Mouse (Mus musculus): ENCODE data around the gene Mpeg1. TPM values are rescaled to one million over a fixed set of nuclear protein-coding genes. Genes with fewer than 3 reads are reported as not detected.

The Mpeg1 gene
- total and polyA plus RNA-seq, 2 experiments from 2014 or later = 0.88 to 2.7 TPM

DNA sequence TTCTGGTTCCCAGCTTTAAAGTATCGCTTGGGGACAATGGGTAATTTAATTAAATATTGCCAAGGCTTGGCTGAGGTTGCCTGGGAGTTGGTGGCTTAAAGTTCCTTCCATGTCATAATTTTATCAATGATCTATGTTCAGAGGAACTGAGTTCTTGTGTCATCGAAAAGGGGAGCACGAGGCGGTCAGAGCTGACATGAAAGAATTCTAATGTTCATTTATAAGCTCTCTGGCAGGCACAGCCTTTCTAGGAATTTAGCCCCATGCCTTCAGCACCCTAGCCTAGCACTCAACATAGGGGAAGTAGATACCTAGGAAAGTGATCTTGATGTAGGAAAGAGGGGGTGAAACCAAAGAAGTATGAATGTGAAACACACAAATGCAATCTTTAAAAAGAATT is 37.7 kb downstream of the Mpeg1 start:
- Histone ChIP-seq H3K27ac (ENCODE audit: low read depth, low read length) (peak overlapping the region; percentile 8; the same call in 1 of the 2 replicates), H3K9me3 (ENCODE audit: low read length) (no peaks in the 10 kb centered on the region), H3K36me3 (ENCODE audit: insufficient read depth, low read length) (peaks cover 5% of the 10 kb centered on the region; the same call in 1 of the 2 replicates), H3K4me3 (ENCODE audit: low read depth, low read length) (no peak overlapping the region), H3K4me1 (ENCODE audit: insufficient read depth, low read length) (peaks cover 16% of the 10 kb centered on the region), H3K9ac (replicated peaks; ENCODE audit: low read length, poor library complexity, severe bottlenecking) (no peak overlapping the region), H3K4me2 (ENCODE audit: low read depth, low read length, poor library complexity, severe bottlenecking) (peak overlapping the region; percentile 87), H3K27me3 (ENCODE audit: insufficient read depth, low read length) (no peaks in the 10 kb centered on the region)
- 42% methylated on average over 4 of the region's 4 CpGs for WGBS
- no peak for TF ChIP-seq CTCF (IDR thresholded peaks at IDR 0.05)
- DNase-seq (ENCODE audit: low spot score) (no peak), ATAC-seq (ENCODE audit: low FRiP score) (no peak)

DNA sequence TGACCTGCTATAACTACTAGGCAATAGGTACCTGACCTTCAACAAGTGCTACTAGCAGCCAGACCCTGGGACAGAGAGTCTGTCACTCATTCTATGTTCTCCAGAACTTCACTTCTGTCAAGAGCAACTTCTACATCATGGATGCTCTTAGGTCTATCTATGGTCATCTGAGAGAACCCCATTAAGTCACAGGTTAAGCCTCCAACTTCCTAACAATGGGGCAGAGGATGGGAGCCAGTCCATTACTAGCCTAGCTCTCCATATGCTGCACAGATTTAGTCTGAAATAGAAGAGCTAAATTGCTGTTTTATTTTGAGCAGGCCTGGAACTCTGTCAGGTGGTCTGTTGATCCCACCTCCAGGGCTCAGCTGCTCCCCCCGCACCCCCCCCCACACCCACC is 38.4 kb downstream of the Mpeg1 start:
- ATAC-seq (ENCODE audit: low FRiP score) (no peak), DNase-seq (ENCODE audit: low spot score) (no peak)
- Histone ChIP-seq H3K4me2 (ENCODE audit: low read depth, low read length, poor library complexity, severe bottlenecking) (peak overlapping the region; percentile 87), H3K4me1 (ENCODE audit: insufficient read depth, low read length) (peaks cover 11% of the 10 kb centered on the region; the same call in 1 of the 2 replicates), H3K36me3 (ENCODE audit: insufficient read depth, low read length) (peaks cover 5% of the 10 kb centered on the region; the same call in 1 of the 2 replicates), H3K9me3 (ENCODE audit: low read length) (no peaks in the 10 kb centered on the region), H3K27ac (ENCODE audit: low read depth, low read length) (peak overlapping the region; percentile 8; the same call in 1 of the 2 replicates), H3K4me3 (ENCODE audit: low read depth, low read length) (peak overlapping the region; percentile 99), H3K27me3 (ENCODE audit: insufficient read depth, low read length) (no peaks in the 10 kb centered on the region), H3K9ac (replicated peaks; ENCODE audit: low read length, poor library complexity, severe bottlenecking) (no peak overlapping the region)
- 23% methylated on average over 1 of the region's 1 CpGs for WGBS
- TF ChIP-seq CTCF (IDR thresholded peaks at IDR 0.05) = no peak

DNA sequence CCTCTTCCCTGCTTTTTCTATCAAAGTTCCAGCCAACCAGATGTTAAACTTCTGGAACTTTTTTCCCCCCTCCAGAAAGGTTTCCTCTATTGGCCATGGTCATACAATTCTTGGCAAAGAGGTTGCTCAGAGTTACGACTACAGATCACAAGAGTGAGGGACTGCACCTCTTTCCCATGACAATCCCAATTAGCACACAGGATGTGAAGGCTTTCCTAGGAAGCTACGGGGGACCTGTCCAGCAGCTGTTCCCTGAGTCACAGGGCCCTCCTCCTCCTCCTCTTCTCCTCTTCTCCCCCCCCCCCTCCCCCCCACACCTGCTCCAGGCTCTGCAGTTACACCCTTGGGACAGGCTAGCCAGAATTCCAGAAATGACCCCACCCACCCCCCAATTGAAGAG is 38.9 kb downstream of the Mpeg1 start:
- Histone ChIP-seq H3K9ac (replicated peaks; ENCODE audit: low read length, poor library complexity, severe bottlenecking) (peak overlapping the region; percentile 94), H3K9me3 (ENCODE audit: low read length) (no peaks in the 10 kb centered on the region), H3K4me2 (ENCODE audit: low read depth, low read length, poor library complexity, severe bottlenecking) (peak overlapping the region; percentile 87), H3K4me1 (ENCODE audit: insufficient read depth, low read length) (peaks cover 11% of the 10 kb centered on the region; the same call in 1 of the 2 replicates), H3K27ac (ENCODE audit: low read depth, low read length) (peak overlapping the region; percentile 95), H3K4me3 (ENCODE audit: low read depth, low read length) (peak overlapping the region; percentile 99), H3K36me3 (ENCODE audit: insufficient read depth, low read length) (peaks cover 5% of the 10 kb centered on the region; the same call in 1 of the 2 replicates), H3K27me3 (ENCODE audit: insufficient read depth, low read length) (no peaks in the 10 kb centered on the region)
- ATAC-seq (ENCODE audit: low FRiP score) (no peak), DNase-seq (ENCODE audit: low spot score) (no peak)
- WGBS = 6% methylated on average over 2 of the region's 2 CpGs
- TF ChIP-seq CTCF (IDR thresholded peaks at IDR 0.05) = no peak

DNA sequence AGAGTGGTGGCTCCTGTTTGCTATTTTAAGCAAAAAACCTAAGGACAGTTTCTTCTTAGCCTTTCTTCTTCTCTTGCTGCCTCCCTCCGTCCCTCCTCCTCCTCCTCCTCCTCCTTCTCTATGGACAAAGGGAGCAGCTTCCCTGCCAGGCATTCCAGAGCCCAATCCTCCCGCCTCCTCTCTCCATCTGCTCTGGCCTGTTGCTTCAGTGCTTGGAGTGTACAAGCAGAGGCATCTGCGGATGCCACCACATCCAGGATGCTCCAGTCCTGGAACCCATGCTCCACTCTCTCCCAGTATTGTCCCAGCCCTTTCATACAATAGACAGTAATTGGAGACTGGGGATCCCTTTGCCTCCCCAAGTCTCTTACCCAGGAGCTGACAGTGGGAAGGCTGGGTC is 39.5 kb downstream of the Mpeg1 start:
- Histone ChIP-seq H3K4me2 (ENCODE audit: low read depth, low read length, poor library complexity, severe bottlenecking) (peak overlapping the region; percentile 87), H3K4me3 (ENCODE audit: low read depth, low read length) (peak overlapping the region; percentile 99), H3K27ac (ENCODE audit: low read depth, low read length) (peak overlapping the region; percentile 95), H3K27me3 (ENCODE audit: insufficient read depth, low read length) (no peaks in the 10 kb centered on the region), H3K9me3 (ENCODE audit: low read length) (no peaks in the 10 kb centered on the region), H3K9ac (replicated peaks; ENCODE audit: low read length, poor library complexity, severe bottlenecking) (peak overlapping the region; percentile 94), H3K4me1 (ENCODE audit: insufficient read depth, low read length) (peaks cover 11% of the 10 kb centered on the region; the same call in 1 of the 2 replicates), H3K36me3 (ENCODE audit: insufficient read depth, low read length) (peaks cover 5% of the 10 kb centered on the region; the same call in 1 of the 2 replicates)
- TF ChIP-seq CTCF (IDR thresholded peaks at IDR 0.05) = no peak
- ATAC-seq (ENCODE audit: low FRiP score) (no peak), DNase-seq (ENCODE audit: low spot score) (peak; percentile 72)
- WGBS = 0% methylated on average over 3 of the region's 3 CpGs

DNA sequence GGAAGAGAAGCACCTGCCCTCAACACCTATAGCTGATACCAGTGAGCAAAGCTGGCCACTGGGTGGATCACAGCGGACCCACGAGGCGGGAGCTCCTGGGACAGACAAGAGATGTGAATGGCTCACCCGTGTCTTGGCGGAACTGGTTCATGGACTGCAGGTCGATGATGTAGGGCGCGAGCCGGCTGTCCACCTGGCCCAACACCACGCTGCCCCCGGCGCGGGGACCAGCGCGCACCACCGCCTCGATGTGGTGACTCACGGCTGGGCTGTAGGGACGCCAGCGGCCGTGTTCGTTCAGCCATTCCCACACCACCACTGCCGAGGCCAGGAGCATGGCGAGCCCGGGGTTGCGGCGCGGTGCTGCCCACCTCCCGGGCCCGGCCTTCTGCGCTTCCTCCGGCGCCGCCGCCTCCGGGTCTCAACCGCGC is 40.3 kb downstream of the Mpeg1 start:
- WGBS = under 1% methylated on average over 33 of the region's 38 CpGs
- ATAC-seq (ENCODE audit: low FRiP score) (peak; percentile 64), DNase-seq (ENCODE audit: low spot score) (peak; percentile 27)
- Histone ChIP-seq H3K9ac (replicated peaks; ENCODE audit: low read length, poor library complexity, severe bottlenecking) (peak overlapping the region; percentile 94), H3K27ac (ENCODE audit: low read depth, low read length) (peak overlapping the region; percentile 95), H3K4me1 (ENCODE audit: insufficient read depth, low read length) (peaks cover 11% of the 10 kb centered on the region; the same call in 1 of the 2 replicates), H3K9me3 (ENCODE audit: low read length) (no peaks in the 10 kb centered on the region), H3K36me3 (ENCODE audit: insufficient read depth, low read length) (peaks cover 3% of the 10 kb centered on the region; the same call in 1 of the 2 replicates), H3K27me3 (ENCODE audit: insufficient read depth, low read length) (no peaks in the 10 kb centered on the region), H3K4me2 (ENCODE audit: low read depth, low read length, poor library complexity, severe bottlenecking) (peak overlapping the region; percentile 87), H3K4me3 (ENCODE audit: low read depth, low read length) (peak overlapping the region; percentile 99)
- peak; percentile 21 for TF ChIP-seq CTCF (IDR thresholded peaks at IDR 0.05)
